Mouse (Mus musculus): ENCODE measurements at regions not wholly inside any gene's neighbourhood (a gene's known extent, or its start where the extent isn't known, plus 50 kb on each side); places are given as distances from the start of the nearest gene placed in this dataset.

DNA sequence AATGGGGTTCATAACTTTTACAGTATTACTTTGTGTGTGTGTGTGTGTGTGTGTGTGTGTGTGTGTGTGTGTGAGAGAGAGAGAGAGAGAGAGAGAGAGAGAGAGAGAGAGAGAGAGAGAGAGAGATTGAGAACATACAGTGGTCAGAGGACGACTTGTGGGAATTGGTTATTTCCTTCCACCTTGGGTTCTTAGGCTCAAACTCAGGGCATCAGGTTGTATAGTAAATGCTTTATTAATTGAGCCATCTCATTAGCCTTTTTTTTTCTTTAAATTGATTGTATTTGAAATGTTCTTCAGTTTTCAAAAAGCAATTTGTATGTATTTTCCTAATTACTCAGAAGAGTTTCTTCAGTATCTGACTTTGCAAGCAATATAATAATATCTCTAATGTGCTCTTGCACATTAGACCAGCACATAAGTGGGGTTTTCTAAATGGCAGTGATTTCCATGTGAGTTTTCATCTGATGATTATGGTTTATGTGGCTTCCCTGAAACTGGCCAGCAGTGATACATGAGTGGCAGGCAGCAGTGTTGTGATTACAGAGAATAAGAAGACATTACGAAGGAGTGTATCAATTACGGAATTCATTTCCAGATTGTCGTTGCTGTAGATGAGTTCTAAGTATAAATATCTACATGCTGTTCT, 86.2 kb upstream of the Mtap start:
- DNase-seq: no peak
- Histone ChIP-seq H3K36me3 (no peaks in the 10 kb centered on the region), H3K4me2 (no peak overlapping the region), H3K4me3 (replicated peaks) (no peak overlapping the region), H3K9ac (no peak overlapping the region), H3K9me3 (replicated peaks) (no peaks in the 10 kb centered on the region), H3K27ac (no peak overlapping the region), H3K27me3 (no peaks in the 10 kb centered on the region), H3K4me1 (replicated peaks) (no peaks in the 10 kb centered on the region; the same call in 1 of the 2 replicates)
- 62% methylated on average over 4 of the region's 4 CpGs for WGBS (ENCODE audit: insufficient replicate concordance)
- ATAC-seq (ENCODE audit: low read depth): no peak

DNA sequence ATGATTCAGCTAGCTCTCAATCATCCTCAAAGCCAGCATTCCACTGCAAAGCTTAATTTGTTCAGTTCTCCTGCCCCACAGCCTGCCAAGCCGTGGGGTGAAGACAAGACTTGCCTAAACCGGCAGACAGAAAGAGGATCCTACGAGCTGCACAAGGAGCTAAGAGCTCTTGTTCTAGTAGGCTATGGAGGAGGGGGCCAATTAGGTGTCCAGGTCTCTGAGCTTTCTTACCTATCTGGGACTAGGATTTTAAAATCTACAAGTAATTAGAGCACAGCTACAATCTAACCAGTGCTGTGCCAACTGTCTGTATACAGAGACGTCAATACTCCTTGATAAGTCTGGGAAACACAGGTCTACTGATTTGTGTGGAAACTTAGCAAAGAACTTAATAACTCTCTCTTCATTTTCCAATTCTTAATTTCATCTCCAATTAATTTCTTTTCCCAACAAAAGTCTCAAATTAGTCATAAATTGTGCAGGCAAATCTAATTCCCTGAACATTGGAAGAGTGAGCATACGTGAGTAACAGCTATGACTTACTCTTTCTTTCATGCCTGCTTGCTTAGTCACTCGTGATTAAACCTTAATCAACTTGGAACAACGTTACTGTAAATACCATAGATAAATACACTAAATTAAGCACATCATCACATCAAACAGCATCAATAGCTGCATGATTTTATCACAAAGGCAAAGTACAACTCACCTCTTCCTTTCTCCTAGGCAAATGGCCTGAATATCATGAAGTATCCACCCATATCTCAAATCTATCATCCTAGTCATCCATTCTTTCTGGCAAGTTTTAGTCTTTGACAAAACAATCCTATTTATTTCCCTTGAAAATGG, 87.1 kb upstream of the Mtap start:
- H3K27me3 ChIP-seq: no peaks in the 10 kb centered on the region
- H3K36me3 ChIP-seq: no peaks in the 10 kb centered on the region
- no peak overlapping the region for H3K4me3 ChIP-seq (replicated peaks)
- H3K9ac ChIP-seq: no peak overlapping the region
- H3K27ac ChIP-seq: no peak overlapping the region
- H3K4me2 ChIP-seq: no peak overlapping the region
- DNase-seq: no peak
- no peak for ATAC-seq (ENCODE audit: low read depth)
- WGBS (ENCODE audit: insufficient replicate concordance): 41% methylated on average over 7 of the region's 7 CpGs
- H3K4me1 ChIP-seq (replicated peaks): peaks cover 2% of the 10 kb centered on the region
- H3K9me3 ChIP-seq (replicated peaks): no peaks in the 10 kb centered on the region

DNA sequence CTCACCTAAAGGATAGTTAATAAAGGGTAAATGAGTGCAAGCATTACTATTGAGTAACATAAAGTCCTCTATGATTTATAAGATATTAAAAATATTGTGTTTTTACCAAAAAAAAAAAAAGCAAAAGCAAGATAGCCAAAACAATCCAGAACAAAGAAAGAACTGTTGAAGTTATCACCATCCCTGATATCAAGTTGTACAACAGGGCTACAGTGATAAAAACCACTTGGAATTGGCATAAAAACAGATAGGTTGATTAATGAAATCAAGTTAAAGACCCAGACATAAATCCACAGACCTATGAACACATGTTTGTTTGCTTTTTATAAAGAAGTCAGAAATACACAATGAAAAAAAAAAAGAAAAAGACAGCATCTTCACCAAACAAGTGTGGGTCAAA, 92.4 kb upstream of the Mtap start:
- ATAC-seq (ENCODE audit: low read depth) (no peak), DNase-seq (no peak)
- no peaks in the 10 kb centered on the region for H3K27me3 ChIP-seq
- no peaks in the 10 kb centered on the region for H3K9me3 ChIP-seq (replicated peaks)
- H3K4me3 ChIP-seq (replicated peaks): no peak overlapping the region
- H3K36me3 ChIP-seq: no peaks in the 10 kb centered on the region
- no peak overlapping the region for H3K9ac ChIP-seq
- no peak overlapping the region for H3K4me2 ChIP-seq
- peaks cover 16% of the 10 kb centered on the region for H3K4me1 ChIP-seq (replicated peaks)
- no peak overlapping the region for H3K27ac ChIP-seq

DNA sequence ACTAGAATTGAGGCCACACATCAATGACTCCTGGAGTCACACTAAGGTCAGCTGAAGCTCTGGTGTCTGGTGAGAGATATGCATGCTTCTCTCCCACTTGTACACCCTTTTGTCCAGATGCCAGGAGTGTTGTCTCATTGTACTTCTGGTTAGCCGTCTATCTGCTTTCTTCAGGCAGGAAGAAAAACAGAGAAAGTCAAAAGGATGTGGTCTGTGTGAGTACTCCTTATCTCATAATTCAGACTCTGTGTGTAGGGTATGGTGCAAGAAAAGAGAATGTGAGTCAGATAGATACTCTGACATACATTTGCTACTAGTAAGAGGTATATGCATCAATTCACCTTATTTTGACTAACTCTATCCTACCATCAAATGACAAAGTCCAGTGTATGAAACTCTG, 92.9 kb upstream of the Mtap start:
- no peaks in the 10 kb centered on the region for H3K9me3 ChIP-seq (replicated peaks)
- DNase-seq: peak; percentile 27
- H3K4me1 ChIP-seq (replicated peaks): peaks cover 16% of the 10 kb centered on the region
- WGBS (ENCODE audit: insufficient replicate concordance): 11% methylated on average over 1 of the region's 1 CpGs
- H3K27ac ChIP-seq: no peak overlapping the region
- H3K27me3 ChIP-seq: no peaks in the 10 kb centered on the region
- H3K4me2 ChIP-seq: no peak overlapping the region
- no peaks in the 10 kb centered on the region for H3K36me3 ChIP-seq
- peak; percentile 96 for ATAC-seq (ENCODE audit: low read depth)
- no peak overlapping the region for H3K9ac ChIP-seq
- no peak overlapping the region for H3K4me3 ChIP-seq (replicated peaks)

DNA sequence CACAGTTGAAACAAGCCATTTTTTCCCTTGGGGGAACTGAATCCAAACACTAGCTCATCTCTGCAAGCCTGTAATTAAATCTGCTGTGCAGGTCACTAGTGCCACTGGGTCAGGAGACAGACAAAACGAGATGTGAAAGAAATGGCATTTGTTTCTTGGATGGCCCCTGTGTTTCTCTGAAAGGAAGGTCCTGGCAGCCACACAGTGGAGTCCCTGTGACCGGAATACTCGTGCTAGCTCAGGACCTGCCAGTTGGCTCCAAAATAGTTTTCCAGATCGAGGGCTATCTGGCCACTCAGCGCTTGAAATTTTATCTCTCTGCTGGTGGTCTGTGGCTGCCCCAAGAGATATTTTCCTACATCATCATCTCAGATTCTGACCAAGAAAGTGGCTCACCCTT, 96.1 kb upstream of the Mtap start:
- WGBS (ENCODE audit: insufficient replicate concordance): 47% methylated on average over 5 of the region's 5 CpGs
- Histone ChIP-seq H3K27me3 (no peaks in the 10 kb centered on the region), H3K9me3 (replicated peaks) (no peaks in the 10 kb centered on the region), H3K4me2 (no peak overlapping the region), H3K4me3 (replicated peaks) (no peak overlapping the region), H3K27ac (no peak overlapping the region), H3K4me1 (replicated peaks) (peaks cover 16% of the 10 kb centered on the region), H3K9ac (no peak overlapping the region), H3K36me3 (no peaks in the 10 kb centered on the region)
- no peak for DNase-seq
- no peak for ATAC-seq (ENCODE audit: low read depth)

DNA sequence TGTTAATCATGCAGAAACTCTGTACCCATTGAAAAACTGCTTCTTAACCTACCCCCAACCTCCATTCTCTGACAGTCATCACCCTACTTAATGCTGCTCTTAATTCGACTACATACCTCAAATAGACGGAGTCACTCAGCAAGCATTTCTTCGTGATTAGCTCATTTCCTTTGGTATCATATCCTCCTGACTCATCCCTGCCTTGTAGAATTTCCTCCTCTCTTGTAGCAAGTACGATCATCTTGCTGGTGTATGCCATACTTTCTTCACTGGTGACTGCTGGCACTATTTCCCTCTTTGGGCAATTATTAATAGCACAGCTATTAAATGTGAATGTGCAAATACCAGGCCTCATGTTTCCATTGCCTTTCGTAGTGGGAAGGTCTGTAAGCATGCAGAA, 98.0 kb upstream of the Mtap start:
- no peak for ATAC-seq (ENCODE audit: low read depth)
- WGBS (ENCODE audit: insufficient replicate concordance): 38% methylated on average over 5 of the region's 5 CpGs
- DNase-seq: no peak

DNA sequence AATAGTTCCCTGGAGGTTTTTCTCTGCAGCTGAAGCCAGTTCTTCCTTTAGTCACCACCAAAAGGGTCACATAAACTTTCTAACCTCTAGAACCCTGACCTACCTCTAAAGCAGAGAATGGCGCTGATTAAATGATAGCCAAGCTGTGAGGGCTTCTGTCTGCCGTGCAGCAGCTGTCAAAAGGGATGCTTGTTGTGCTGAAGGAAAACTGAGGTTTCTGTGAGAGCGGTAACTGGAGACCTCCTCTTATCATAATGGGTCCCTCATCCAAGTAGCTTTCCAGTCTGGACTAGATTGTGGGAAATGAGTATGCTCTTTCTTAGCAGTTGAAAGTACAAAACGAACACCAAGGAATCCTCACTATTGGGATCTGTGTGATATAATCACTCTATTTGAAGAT, 98.8 kb upstream of the Mtap start:
- 44% methylated on average over 4 of the region's 4 CpGs for WGBS (ENCODE audit: insufficient replicate concordance)
- DNase-seq: no peak

More for the DNA sequence above, 98.0 kb upstream of the Mtap start:
- H3K4me3 ChIP-seq (replicated peaks): no peak overlapping the region
- H3K9ac ChIP-seq: no peak overlapping the region
- peaks cover 7% of the 10 kb centered on the region for H3K4me1 ChIP-seq (replicated peaks)
- no peaks in the 10 kb centered on the region for H3K36me3 ChIP-seq
- no peaks in the 10 kb centered on the region for H3K27me3 ChIP-seq
- H3K27ac ChIP-seq: no peak overlapping the region
- no peak overlapping the region for H3K4me2 ChIP-seq
- H3K9me3 ChIP-seq (replicated peaks): no peaks in the 10 kb centered on the region

DNA sequence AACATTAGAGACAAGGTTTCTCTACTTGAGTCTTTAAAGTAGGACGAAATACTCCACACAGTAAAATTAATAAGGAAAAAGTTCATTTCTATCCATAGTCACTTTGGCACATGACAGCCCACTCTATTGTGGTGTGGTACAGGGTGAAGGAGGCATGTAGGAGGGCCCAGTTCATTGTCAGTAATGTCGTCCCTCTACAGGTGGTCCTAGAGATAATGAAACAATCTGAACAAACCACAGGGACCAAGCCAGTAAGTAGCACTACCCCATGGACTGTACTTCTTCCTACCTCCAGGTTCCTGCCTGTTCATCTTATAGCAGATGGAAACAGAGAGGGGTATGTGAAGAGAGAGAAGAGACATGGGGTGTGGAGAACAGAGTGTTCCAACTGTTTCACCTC, 102.1 kb upstream of the Mtap start:
- Histone ChIP-seq H3K4me2 (no peak overlapping the region), H3K4me1 (replicated peaks) (no peaks in the 10 kb centered on the region), H3K9me3 (replicated peaks) (no peaks in the 10 kb centered on the region), H3K27ac (no peak overlapping the region), H3K36me3 (no peaks in the 10 kb centered on the region), H3K27me3 (no peaks in the 10 kb centered on the region), H3K4me3 (replicated peaks) (no peak overlapping the region), H3K9ac (no peak overlapping the region)
- no peak for DNase-seq
- ATAC-seq (ENCODE audit: low read depth): no peak
- WGBS (ENCODE audit: insufficient replicate concordance): 41% methylated on average over 2 of the region's 2 CpGs

More for the DNA sequence above, 98.8 kb upstream of the Mtap start:
- Histone ChIP-seq H3K36me3 (no peaks in the 10 kb centered on the region), H3K9ac (no peak overlapping the region), H3K4me1 (replicated peaks) (peaks cover 1% of the 10 kb centered on the region), H3K27me3 (no peaks in the 10 kb centered on the region), H3K27ac (no peak overlapping the region), H3K9me3 (replicated peaks) (no peaks in the 10 kb centered on the region), H3K4me2 (no peak overlapping the region), H3K4me3 (replicated peaks) (no peak overlapping the region)
- ATAC-seq (ENCODE audit: low read depth): no peak

DNA sequence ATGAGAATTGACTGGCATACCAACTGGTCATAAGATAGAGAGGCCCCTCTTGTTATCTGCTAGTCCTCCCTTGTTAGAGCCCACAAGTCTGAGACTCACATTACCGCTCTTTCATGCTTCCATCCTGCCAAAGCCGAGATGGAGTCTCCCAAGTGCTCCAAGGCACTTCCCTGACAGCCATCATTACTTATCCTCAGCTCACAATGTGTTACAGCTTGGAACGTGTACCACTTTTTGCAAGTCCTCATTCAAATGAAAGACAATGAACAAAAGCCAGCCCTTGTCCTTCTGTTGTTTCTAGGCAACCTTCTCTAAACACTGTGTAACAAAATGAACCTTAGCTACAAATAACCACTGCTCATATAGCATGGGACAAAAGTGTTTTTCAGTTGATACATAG, 102.6 kb upstream of the Mtap start:
- no peak overlapping the region for H3K4me2 ChIP-seq
- WGBS (ENCODE audit: insufficient replicate concordance): 63% methylated on average over 3 of the region's 3 CpGs
- no peak overlapping the region for H3K27ac ChIP-seq
- no peaks in the 10 kb centered on the region for H3K4me1 ChIP-seq (replicated peaks)
- no peaks in the 10 kb centered on the region for H3K27me3 ChIP-seq
- no peaks in the 10 kb centered on the region for H3K36me3 ChIP-seq
- no peak overlapping the region for H3K9ac ChIP-seq
- no peak overlapping the region for H3K4me3 ChIP-seq (replicated peaks)
- H3K9me3 ChIP-seq (replicated peaks): no peaks in the 10 kb centered on the region
- DNase-seq (no peak), ATAC-seq (ENCODE audit: low read depth) (no peak)

DNA sequence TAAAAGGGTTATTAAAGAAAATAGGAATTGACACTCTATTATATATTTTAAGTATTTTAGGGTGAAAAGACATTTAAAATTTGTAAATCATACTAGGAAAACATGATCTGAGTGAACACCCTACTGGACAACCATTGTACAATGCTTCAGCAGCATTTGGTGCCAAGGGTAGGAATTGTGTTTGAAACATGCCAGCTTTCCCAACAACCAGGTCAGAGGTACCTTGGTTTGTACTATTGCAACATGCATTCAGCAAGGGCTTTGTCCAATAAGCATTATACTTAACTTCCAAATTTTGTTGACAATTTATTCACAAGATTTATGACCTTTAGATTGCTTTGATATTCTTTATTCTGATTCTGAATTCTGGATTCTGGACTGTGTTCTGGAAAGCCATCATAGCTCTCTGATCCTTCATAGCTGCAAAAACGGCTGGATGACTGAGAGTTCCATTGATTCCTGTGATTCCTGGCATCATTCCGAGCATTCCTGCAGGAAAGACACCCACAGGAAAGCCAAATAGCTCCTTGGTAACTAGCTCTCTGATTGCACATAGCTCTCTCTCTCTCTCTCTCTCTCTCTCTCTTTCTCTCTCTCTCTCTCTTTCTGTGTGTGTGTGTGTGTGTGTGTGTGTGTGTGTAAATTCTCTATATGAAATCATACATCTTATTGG, 124.1 kb upstream of the Mtap start:
- no peak overlapping the region for H3K9ac ChIP-seq
- ATAC-seq (ENCODE audit: low read depth) (no peak), DNase-seq (no peak)
- no peaks in the 10 kb centered on the region for H3K27me3 ChIP-seq
- no peaks in the 10 kb centered on the region for H3K9me3 ChIP-seq (replicated peaks)
- H3K27ac ChIP-seq: no peak overlapping the region
- H3K4me2 ChIP-seq: no peak overlapping the region
- H3K4me1 ChIP-seq (replicated peaks): no peaks in the 10 kb centered on the region
- H3K4me3 ChIP-seq (replicated peaks): no peak overlapping the region
- H3K36me3 ChIP-seq: no peaks in the 10 kb centered on the region
- WGBS (ENCODE audit: insufficient replicate concordance): 37% methylated on average over 2 of the region's 2 CpGs

DNA sequence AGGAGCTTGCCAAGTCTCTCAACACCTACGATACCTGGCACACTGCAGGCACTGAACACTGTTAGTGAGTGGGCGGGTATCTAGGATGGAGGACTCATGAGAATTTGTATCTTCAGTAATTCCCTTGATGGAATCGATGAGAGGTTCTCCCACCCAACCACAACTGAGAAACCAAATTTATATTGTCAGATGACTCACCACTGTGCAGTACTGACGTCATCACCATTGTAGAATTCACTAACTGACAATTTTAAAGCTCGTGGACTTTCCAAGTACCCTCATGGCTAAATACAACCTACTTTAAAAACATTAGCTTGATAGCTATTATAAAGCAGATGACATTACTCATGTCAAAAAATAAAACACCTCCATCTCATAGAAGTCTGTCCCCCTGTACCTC, 128.4 kb upstream of the Mtap start:
- no peaks in the 10 kb centered on the region for H3K4me1 ChIP-seq (replicated peaks)
- H3K4me3 ChIP-seq (replicated peaks): no peak overlapping the region
- WGBS (ENCODE audit: insufficient replicate concordance): 59% methylated on average over 5 of the region's 5 CpGs
- H3K27me3 ChIP-seq: no peaks in the 10 kb centered on the region
- no peaks in the 10 kb centered on the region for H3K9me3 ChIP-seq (replicated peaks)
- no peaks in the 10 kb centered on the region for H3K36me3 ChIP-seq
- DNase-seq (no peak), ATAC-seq (ENCODE audit: low read depth) (no peak)
- H3K9ac ChIP-seq: no peak overlapping the region
- H3K4me2 ChIP-seq: no peak overlapping the region
- H3K27ac ChIP-seq: no peak overlapping the region

Measured in liver, embryonic 13.5 days (tissue).